8 mouse cellular contexts compared by ENCODE assay signal in genomic region chr15:82804708-82805639, GRCm38 (mm10). TPM values are rescaled to one million over a fixed set of nuclear protein-coding genes. Genes with fewer than 3 reads are reported as not detected.
A peak's percentile ranks its signal among the peaks of the same experiment; 100 is the strongest.
DNase-seq lines count a peak whose midpoint lies in the region; ATAC-seq and TF ChIP-seq lines count a peak whose summit lies in the region.

No protein-coding gene starts in this region.

- 76% methylated on average over 5 of the region's 5 CpGs for WGBS in hindbrain, embryonic 11.5 days
- WGBS in hindbrain, embryonic 13.5 days: 63% methylated on average over 5 of the region's 5 CpGs
- WGBS in stomach, postnatal 0 days: 74% methylated on average over 5 of the region's 5 CpGs

- no peak for TF ChIP-seq POLR2A in embryonic fibroblast, embryonic 13.5 days (IDR thresholded peaks at IDR 0.05; ENCODE audit: low read depth, low read length)

- H3K27ac ChIP-seq in hindbrain, embryonic 11.5 days (ENCODE audit: low read depth, low read length): no peak overlapping the region
- H3K27ac ChIP-seq in hindbrain, embryonic 13.5 days: no peak overlapping the region
- no peak overlapping the region for H3K27ac ChIP-seq in embryonic fibroblast, embryonic 13.5 days (ENCODE audit: insufficient read depth, low read length)
- no peak overlapping the region for H3K27ac ChIP-seq in stomach, postnatal 0 days (replicated peaks)

- DNase-seq in hindbrain, embryonic 11.5 days (ENCODE audit: low spot score): peak; percentile 87
- peak; percentile 43 to 69 for DNase-seq in adrenal gland, postnatal 4 days (ENCODE audit: low spot score in 2 of 2)
- DNase-seq in heart, postnatal 14 days: peak; percentile 81 to 91
- peak; percentile 86 to 94 for DNase-seq in left cerebral cortex, adult 18-20 months (ENCODE audit: low spot score in 2 of 2)
- DNase-seq in stomach, postnatal 0 days (ENCODE audit: low spot score): peak; percentile 85

- H3K9ac ChIP-seq in hindbrain, embryonic 11.5 days (ENCODE audit: low read depth, low read length): no peak overlapping the region
- no peak overlapping the region for H3K9ac ChIP-seq in hindbrain, embryonic 13.5 days
- H3K9ac ChIP-seq in stomach, postnatal 0 days (ENCODE audit: low read length): no peak overlapping the region

- no peaks in the 10 kb centered on the region for H3K36me3 ChIP-seq in hindbrain, embryonic 11.5 days (ENCODE audit: control insufficient read depth, insufficient read depth, low read length)
- H3K36me3 ChIP-seq in hindbrain, embryonic 13.5 days: no peaks in the 10 kb centered on the region; the same call in 1 of the 2 replicates
- no peaks in the 10 kb centered on the region for H3K36me3 ChIP-seq in stomach, postnatal 0 days (ENCODE audit: control insufficient read depth, insufficient read depth, low read length)

- no peak for TF ChIP-seq EP300 in stomach, postnatal 0 days (optimal IDR thresholded peaks at IDR 0.05)

- intact Hi-C loops in heart, postnatal 14 days (cut with DNase I): loop anchor here (2.0 to 5.0 kb wide), 2 partner anchors 232 to 307 kb away; no protein-coding TSS in a partner anchor

- H3K27me3 ChIP-seq in hindbrain, embryonic 11.5 days (ENCODE audit: control insufficient read depth, insufficient read depth, low read length): no peaks in the 10 kb centered on the region
- H3K27me3 ChIP-seq in hindbrain, embryonic 13.5 days: no peaks in the 10 kb centered on the region
- no peaks in the 10 kb centered on the region for H3K27me3 ChIP-seq in stomach, postnatal 0 days (ENCODE audit: control insufficient read depth, insufficient read depth, low read length)

- H3K9me3 ChIP-seq in hindbrain, embryonic 11.5 days (ENCODE audit: control insufficient read depth, low read length): no peaks in the 10 kb centered on the region
- no peaks in the 10 kb centered on the region for H3K9me3 ChIP-seq in hindbrain, embryonic 13.5 days
- H3K9me3 ChIP-seq in stomach, postnatal 0 days (ENCODE audit: control insufficient read depth, low read length): no peaks in the 10 kb centered on the region

- no peak for ATAC-seq in hindbrain, embryonic 11.5 days (ENCODE audit: low FRiP score)
- no peak for ATAC-seq in hindbrain, embryonic 13.5 days (ENCODE audit: low FRiP score)
- ATAC-seq in monocyte, adult 5-6 weeks (replicated peaks; ENCODE audit: insufficient number of reproducible peaks, low FRiP score, low TSS enrichment, poor library complexity, severe bottlenecking): peak; percentile 75; the same call in 1 of the 2 replicates
- no peak for ATAC-seq in stomach, postnatal 0 days (ENCODE audit: low FRiP score, low TSS enrichment)

- TF ChIP-seq CTCF in embryonic fibroblast, embryonic 13.5 days (IDR thresholded peaks at IDR 0.05; ENCODE audit: borderline replicate concordance, insufficient read depth, low read length): peak; percentile 47; the same call in 1 of the 2 replicates
- TF ChIP-seq CTCF in stomach, postnatal 0 days (IDR thresholded peaks at IDR 0.05; ENCODE audit: low read depth): peak; percentile 95

- no peaks in the 10 kb centered on the region for H3K4me1 ChIP-seq in hindbrain, embryonic 11.5 days (replicated peaks; ENCODE audit: control insufficient read depth, insufficient read depth, low read length)
- peaks cover 9% of the 10 kb centered on the region for H3K4me1 ChIP-seq in hindbrain, embryonic 13.5 days (replicated peaks)
- no peaks in the 10 kb centered on the region for H3K4me1 ChIP-seq in embryonic fibroblast, embryonic 13.5 days (ENCODE audit: control insufficient read depth, insufficient read depth, low read length)
- no peaks in the 10 kb centered on the region for H3K4me1 ChIP-seq in stomach, postnatal 0 days (replicated peaks; ENCODE audit: control insufficient read depth, insufficient read depth)

- H3K4me3 ChIP-seq in hindbrain, embryonic 11.5 days (ENCODE audit: low read depth, low read length): no peak overlapping the region
- no peak overlapping the region for H3K4me3 ChIP-seq in hindbrain, embryonic 13.5 days
- no peak overlapping the region for H3K4me3 ChIP-seq in embryonic fibroblast, embryonic 13.5 days (ENCODE audit: insufficient read depth, low read length)
- no peak overlapping the region for H3K4me3 ChIP-seq in stomach, postnatal 0 days (ENCODE audit: low read depth, low read length)

- no peak overlapping the region for H3K4me2 ChIP-seq in hindbrain, embryonic 11.5 days (replicated peaks; ENCODE audit: low read depth, low read length)
- H3K4me2 ChIP-seq in hindbrain, embryonic 13.5 days: no peak overlapping the region
- no peak overlapping the region for H3K4me2 ChIP-seq in stomach, postnatal 0 days (replicated peaks; ENCODE audit: low read depth)

RNA-seq across cellular contexts. Expression of gene Cyp2d26, which starts 10.9 kb away (rescaled TPM):
- not detected in 2 replicates for polyA plus RNA-seq in hindbrain, embryonic 11.5 days (2014; fragmentation: Nextera tagmentation; extraction: Ambion mirVana)
- not detected in 2 replicates for polyA plus RNA-seq in hindbrain, embryonic 13.5 days (2015; fragmentation: Nextera tagmentation; extraction: Ambion mirVana)
- total RNA-seq in adrenal gland, postnatal 4 days (2021): 10 to 100 TPM; 11.5 to 85.3 TPM
- not detected in 2 replicates for polyA plus RNA-seq in embryonic fibroblast, embryonic 13.5 days (2011; ENCODE audit: insufficient read length, low read depth, missing spikeins)
- not detected for total RNA-seq in heart, postnatal 14 days (2021)
- total RNA-seq in left cerebral cortex, adult 18-20 months (2021): not detected
- not detected in 3 replicates for total RNA-seq in monocyte, adult 5-6 weeks (2017)
- polyA plus RNA-seq in stomach, postnatal 0 days (2015; fragmentation: Nextera tagmentation; extraction: Ambion mirVana): 18.4 and 19.2 TPM in 2 replicates

RNA-seq across cellular contexts. Expression of gene Cyp2d40, which starts 41.0 kb away (rescaled TPM):
- polyA plus RNA-seq in hindbrain, embryonic 11.5 days (2014; fragmentation: Nextera tagmentation; extraction: Ambion mirVana): not detected in 2 replicates
- polyA plus RNA-seq in hindbrain, embryonic 13.5 days (2015; fragmentation: Nextera tagmentation; extraction: Ambion mirVana): not detected in 2 replicates
- under 1 TPM in 1 of 2 experiments, not detected in 1; 0.93 TPM for total RNA-seq in adrenal gland, postnatal 4 days (2021)
- polyA plus RNA-seq in embryonic fibroblast, embryonic 13.5 days (2011; ENCODE audit: insufficient read length, low read depth, missing spikeins): not detected in 2 replicates
- not detected for total RNA-seq in heart, postnatal 14 days (2021)
- not detected for total RNA-seq in left cerebral cortex, adult 18-20 months (2021)
- total RNA-seq in monocyte, adult 5-6 weeks (2017): not detected in 3 replicates
- polyA plus RNA-seq in stomach, postnatal 0 days (2015; fragmentation: Nextera tagmentation; extraction: Ambion mirVana): not detected in 2 replicates

Comparison
In these comparisons a context has a peak if more than half of its experiments do, and no peak if none do; other contexts are left out.
1. RNA of gene Cyp2d26, which starts 10.9 kb away (total RNA-seq): 11.5 to 85.3 TPM in adrenal gland, postnatal 4 days; not detected in left cerebral cortex, adult 18-20 months, not detected in heart, postnatal 14 days and not detected in monocyte, adult 5-6 weeks; every median in the first group is over 4 times any median in the second.
2. Peak in every context shown above with its lines, with median percentiles within 50 percentile points of each other: DNase-seq.